Mouse (Mus musculus) CD4-positive, CD25-positive, alpha-beta regulatory T cell, adult 2 months (primary cell): Measurements from ENCODE around the gene Stambpl1.
"Not testable (repeated sequence)": the region's sequence is repeated elsewhere in the genome, so short reads cannot be mapped to it uniquely, and the experiment has no call there.

Source experiments
- DNase-seq: peaks from one replicate; pipeline ENCODE4 v3.0.0-alpha.2; 2012; ENCODE audit warnings: low read depth, low spot score

Stambpl1 gene

DNA sequence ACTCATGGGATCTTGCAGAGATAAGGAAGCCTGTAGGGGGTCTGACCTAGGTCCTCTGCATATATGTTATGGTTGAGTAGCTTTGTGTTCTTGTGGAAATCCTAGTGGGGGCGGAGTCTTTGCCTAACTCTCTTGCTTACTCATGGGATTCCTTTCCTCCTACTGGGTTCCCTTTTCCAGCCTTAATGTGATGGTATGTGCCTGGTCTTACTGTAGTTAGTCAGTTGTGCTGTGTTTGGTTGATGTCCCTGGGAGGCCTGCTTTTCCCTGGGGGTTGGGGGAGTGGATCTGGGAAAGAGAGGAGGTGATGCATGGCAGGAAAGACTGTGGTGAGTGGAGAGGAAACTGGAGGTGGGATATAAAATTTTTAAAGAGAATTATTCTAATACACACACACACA, 6.0 kb downstream of the Stambpl1 start:
- DNase-seq = no peak

DNA sequence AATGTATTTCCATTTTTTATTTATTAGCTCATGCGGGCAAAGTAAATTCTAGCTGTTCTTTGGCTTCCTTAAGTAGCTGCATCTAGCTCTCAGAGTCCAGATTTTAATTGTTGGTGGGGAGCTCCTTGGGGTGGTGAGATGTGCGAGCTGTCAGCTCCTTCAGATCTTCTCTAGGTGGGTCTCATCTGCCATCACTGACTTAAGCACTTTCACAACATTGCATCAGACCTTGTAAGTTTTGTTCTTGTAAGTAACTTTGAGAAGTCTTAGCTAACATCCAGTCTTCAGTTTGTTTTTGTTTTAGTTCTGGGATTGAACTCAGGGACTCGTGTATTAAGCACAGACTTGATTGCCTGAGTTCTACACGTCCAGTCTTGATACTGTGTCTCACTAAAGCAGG, 6.9 kb downstream of the Stambpl1 start:
- DNase-seq = no peak

DNA sequence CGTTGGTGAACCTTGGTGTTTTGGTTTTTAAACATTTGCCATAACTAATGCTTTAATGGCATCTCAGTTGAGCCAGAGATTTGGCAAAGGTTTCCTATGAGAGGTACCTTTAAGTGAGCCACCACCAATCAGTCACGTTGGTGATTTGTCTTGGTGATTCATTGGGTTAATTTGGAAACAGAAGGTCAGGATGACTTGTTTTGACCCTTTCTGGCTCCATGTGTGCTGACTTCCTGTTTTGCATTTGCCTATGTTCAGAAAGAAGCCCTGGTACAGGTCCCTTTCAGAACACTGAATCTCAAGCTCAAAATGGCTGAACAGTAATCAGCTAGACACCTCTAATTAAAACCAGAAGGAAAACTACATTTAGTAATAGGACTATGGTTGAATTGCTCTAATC, 7.5 kb downstream of the Stambpl1 start:
- peak; percentile 50 for DNase-seq

DNA sequence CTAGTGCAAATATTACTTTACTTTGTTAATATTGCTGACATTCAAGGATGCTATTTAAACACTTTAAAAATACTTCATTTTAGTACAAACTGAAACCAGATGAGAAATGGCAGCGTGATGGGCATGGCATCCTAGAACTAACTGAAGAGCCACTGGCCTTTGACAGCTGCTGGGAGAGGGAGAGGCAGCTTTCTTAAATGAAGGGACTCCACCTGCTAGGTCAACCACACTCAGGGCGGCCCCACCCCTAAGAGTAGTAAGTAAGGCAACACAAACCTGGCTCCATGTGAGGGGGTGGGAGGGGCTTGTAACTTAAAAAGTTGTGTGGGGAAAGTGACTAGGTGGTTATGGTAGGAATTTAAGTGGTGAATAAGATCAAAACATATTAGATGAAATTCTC, 10.6 kb downstream of the Stambpl1 start:
- DNase-seq = peak; percentile 56

GRCm38 (mm10) chr19:34206128-34206527, 14.1 kb downstream of the Stambpl1 start:
- DNase-seq = not testable (repeated sequence)

- no peak for DNase-seq
Measured at GRCm38 (mm10) chr19:34206760-34207440, 14.9 kb downstream of the Stambpl1 start.

GRCm38 (mm10) chr19:34209031-34209430, 17.0 kb downstream of the Stambpl1 start:
- DNase-seq = no peak

GRCm38 (mm10) chr19:34209930-34210581, 18.0 kb downstream of the Stambpl1 start:
- DNase-seq = peak; percentile 39

DNA sequence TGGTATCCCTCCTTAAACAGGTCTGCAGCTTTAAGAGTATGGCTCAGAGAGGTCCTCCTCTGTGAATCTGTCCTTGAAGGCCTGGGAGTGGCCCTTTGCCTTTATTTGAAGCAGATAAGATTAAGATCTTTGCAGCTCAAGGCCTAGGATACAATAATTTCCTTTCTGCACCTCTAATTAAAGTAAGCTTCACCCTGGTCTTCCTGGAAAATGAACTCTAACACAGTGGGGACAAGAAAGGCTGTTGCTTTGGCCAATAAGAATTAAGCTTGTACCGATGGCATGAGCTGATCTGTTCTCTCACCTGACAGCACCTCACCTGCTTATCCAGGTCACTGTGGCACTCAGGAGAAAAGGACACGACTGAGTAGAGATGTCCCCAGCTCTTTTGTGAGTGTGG, 18.8 kb downstream of the Stambpl1 start:
- DNase-seq = no peak

DNA sequence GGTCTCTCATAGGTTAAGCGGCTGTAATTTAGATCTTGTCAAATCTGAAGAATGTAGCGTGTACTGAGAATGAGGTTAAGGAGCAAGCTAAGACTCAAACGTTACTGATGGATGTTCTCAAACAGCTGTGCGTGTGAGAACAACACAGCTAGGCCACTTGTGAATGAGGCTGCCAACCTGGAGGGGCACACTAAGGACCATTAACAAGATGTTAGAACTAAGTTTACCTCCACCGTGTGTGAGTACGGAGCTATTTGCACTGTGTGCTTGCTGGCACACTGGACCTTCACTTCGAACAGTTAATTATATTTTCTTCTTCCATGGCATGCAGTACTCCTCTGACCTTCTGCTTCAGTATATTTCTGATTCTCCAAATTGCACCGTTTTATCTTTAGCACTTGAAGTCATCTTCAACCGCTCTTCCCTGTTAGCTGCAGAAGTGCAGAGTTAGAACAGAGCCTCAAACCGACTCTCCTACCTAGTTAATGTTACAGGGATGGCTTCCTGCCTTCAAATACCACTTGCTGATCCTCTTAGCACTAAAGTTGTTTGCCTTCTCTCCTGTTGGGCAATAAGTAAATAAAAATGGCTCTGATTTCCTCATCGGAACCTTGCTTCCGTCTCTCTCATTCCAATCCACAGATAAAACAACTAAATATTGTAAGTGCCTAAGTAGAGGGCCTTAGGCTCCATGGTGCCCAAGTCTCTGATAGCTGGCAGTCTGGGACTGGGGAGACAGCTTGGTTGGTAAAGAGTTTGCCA, 20.6 kb downstream of the Stambpl1 start:
- no peak for DNase-seq

GRCm38 (mm10) chr19:34213251-34213645, 21.2 kb downstream of the Stambpl1 start:
- no peak for DNase-seq

GRCm38 (mm10) chr19:34214136-34214535, 22.1 kb downstream of the Stambpl1 start:
- no peak for DNase-seq

- peak; percentile 69 for DNase-seq
Measured at GRCm38 (mm10) chr19:34216956-34217355, 24.9 kb downstream of the Stambpl1 start.

GRCm38 (mm10) chr19:34217761-34218160, 25.7 kb downstream of the Stambpl1 start:
- DNase-seq = no peak

GRCm38 (mm10) chr19:34219260-34219968, 27.4 kb downstream of the Stambpl1 start:
- no peak for DNase-seq

GRCm38 (mm10) chr19:34220732-34221380, 28.8 kb downstream of the Stambpl1 start:
- DNase-seq = no peak

DNA sequence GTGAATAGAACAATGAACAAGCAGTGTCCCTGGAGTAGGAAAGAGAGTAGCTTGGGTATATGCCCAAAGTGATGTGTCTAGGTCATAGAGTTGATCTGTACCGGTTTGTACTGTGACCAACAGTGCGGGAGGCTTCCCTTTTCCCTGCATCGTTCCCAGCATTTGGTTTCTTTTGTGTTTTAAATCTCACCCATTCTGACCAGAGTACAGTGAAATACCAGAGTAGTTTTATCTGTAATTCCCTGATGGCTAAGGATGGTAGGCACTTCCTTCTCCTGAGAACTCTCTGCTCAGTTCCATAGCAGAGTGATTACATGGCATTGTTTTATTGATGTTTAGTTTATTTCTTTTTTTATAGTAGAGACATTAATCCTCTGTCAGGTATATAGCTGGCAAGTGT, 30.8 kb downstream of the Stambpl1 start:
- no peak for DNase-seq

GRCm38 (mm10) chr19:34231596-34231995, 39.6 kb downstream of the Stambpl1 start:
- no peak for DNase-seq

GRCm38 (mm10) chr19:34232326-34232725, 40.3 kb downstream of the Stambpl1 start:
- no peak for DNase-seq

DNA sequence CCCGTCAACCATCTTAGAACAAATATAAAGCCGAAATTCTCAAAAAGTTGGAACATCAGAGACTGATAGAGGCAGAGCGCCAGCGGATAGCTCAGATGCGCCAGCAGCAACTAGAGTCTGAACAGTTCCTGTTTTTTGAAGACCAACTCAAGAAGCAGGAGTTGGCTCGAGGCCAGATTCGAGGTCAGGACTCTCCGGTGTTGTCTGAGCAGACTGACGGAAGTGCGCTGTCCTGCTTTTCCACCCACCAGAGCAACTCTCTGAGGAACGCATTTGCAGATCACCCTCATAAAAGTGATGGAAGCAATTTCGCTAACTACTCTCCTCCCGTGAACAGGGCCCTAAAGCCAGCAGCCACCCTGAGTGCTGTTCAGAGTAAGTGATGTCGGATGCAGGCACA, 41.9 kb downstream of the Stambpl1 start:
- DNase-seq = peak; percentile 64

- no peak for DNase-seq
Measured at GRCm38 (mm10) chr19:34236049-34236448, 44.0 kb downstream of the Stambpl1 start.
